Mouse (Mus musculus) urinary bladder, postnatal 36 days (tissue): ENCODE results near the gene Prdm10.

ENCODE experiments used
- DNase-seq, 2 experiments: peaks; one replicate each; pipeline ENCODE4 v3.0.0; 2022; ENCODE audit warnings: low spot score in 2 of 2, mixed read lengths in 1 of 2

Gene Prdm10

DNA sequence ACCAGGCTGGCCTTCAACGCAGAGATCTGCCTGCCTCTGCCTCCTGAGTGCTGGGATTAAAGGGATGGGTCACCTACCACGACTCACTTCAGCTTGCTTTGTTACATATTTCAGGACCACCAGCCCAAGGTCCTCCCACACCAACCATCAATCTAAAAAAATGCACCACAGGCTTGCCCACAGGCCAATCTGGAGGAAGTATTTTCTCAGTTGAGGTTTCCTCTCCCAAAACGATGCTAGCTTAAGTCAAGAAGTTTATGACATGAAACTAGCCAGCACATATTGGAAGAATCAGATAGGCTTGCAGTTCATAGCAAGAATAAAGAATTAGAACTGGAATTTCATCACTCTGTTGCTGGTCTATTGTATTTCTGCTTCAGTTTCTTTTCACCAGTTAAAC is 24.0 kb downstream of the Prdm10 start:
- DNase-seq, result no peak

DNA sequence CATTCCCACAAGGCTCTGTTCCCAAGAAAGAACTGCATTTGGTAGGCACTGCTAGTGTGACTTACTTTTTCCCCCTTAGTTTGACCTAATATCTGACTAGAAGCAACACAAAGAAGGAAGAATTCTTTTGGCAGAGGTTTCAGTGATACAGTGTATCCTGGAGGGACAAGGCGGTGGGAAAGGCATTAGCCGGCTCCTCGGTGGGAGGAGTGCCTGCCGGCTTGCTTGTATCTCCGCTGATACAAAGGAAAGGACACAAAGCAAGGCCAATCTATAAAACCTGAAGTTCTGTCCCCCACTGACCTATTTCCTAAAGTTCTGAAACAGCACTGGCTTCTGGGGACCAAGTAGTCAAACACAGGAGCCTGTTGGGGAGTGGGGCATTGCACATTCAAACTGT is 24.8 kb downstream of the Prdm10 start:
- no peak for DNase-seq

DNA sequence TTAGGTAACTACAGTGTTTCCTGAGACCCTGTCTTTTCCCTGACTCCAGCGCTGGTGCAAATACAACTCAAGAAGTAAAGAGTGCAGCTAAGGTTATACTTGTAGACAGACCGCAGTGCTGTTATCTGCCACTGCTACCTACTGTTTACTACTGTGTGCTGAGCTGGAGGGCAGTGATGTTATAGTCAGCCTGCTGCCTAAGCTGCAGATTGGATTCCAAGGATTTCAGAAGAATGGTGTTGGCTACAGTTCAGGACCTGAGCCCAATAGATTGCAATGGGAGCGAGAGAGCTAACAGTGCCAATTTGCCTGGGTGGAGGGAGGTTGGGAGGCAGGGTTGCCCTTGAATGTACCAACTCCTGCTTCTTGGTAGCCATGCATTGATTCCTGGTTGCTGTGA is 25.5 kb downstream of the Prdm10 start:
- DNase-seq, result no peak

DNA sequence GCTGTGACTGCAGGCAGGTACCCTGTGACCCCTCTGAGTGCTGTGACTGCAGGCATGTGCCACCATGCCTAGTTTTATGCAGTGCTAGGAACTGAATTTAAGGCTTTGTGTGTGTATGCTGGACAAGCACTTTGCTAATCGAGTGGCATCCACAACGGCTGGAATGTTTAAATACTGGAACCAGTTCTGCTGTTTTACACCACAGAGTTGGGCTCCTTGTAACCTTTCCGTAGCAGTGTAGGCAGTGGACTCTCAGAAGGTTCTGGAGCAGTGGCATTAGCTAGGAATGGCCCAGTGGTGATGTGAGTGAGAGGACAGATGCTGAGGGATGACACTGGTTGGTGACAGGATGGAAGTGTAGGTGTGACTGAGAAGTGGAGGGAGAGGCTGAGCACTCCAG is 26.9 kb downstream of the Prdm10 start:
- DNase-seq, result no peak

DNA sequence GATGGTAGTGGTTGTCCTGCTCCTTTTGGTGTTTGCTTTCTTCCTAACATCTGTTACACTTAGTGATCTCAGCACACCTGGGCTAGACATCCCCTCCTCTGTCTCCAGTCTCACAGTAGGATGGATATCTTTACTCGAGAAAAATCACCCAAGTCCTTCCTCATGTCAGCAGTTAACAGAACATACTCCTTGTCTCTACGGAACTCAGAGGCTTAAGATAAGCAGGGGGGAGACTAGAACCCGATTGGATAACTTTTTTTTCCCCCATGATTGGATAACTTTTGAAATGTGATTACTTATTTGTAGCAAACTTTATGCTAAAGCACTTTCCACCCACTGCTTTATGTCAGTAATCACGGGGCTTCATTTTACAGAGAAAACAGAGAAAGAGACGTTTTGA is 28.7 kb downstream of the Prdm10 start:
- no peak for DNase-seq

DNA sequence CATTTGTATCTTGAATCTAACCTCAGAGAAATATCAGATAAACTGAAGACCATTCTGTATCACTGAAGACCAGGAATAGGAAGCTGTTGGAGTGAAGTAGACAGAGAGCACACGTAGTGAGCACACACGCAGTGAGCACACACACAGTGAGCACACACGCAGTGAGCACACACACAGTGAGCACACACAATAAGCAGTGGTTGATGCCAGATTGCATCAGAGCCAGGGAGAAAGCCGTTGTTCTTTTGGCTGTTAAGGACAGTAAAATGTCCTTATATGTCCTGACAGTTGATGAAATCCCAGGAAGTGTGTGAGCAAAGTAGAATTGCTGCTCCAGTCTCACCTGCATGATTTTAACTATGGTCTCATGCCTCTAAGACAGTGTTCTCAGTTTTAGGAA is 30.3 kb downstream of the Prdm10 start:
- no peak for DNase-seq

DNA sequence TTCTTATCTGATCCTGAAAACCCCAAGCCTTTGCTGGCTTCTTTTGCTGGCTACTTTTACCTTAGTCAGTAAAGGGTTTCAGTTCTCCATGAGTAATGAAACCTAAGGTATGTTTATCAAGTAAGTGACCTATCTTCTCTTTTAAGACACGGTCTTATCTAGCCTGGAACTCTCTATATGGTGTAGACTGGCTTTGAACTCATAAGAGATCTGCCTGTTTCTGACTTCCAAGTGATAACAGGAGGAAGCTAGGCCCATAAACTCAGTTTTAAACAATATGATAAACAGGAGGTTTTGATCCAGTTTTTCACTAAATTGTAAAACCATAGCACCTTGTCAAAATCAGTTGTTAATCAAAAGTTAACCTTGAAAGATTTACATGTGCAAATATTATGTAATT is 33.5 kb downstream of the Prdm10 start:
- DNase-seq, result no peak

DNA sequence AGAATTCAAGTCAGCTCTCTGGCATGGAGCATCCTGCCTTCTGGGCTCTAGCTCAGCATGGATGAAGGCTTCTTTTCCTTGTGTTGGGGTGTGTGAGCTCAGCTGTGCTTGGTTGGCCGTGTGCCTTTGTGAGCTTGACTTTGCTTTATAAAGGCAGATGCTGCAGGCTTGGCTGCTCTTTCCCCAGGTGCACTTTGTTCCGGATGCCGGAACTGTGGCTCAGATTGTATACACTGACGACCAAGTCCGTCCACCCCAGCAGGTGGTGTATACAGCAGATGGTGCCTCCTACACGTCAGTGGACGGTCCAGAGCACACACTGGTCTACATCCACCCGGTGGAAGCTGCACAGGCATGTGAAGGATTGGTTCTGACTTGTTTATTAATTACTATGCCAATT is 35.6 kb downstream of the Prdm10 start:
- DNase-seq, result no peak

DNA sequence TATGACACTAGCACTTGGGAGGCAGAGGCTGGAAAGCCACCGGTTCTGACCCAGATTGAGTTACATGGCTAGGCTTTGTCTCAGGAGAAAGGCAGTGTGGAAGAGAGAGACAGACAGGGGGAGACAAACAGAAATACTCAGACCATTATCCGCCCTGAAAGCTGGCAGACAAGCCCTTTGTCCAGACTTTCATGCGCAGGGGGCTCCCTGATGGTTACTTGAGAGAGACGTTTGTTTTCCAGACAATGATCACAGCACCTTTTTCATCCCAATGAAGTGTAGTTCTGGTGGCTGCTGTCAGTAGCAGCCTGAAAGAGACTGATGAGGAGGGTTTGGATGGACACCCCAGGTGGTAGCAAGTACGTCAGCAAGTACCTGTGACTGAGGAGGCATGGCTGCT is 38.6 kb downstream of the Prdm10 start:
- DNase-seq, result no peak

DNA sequence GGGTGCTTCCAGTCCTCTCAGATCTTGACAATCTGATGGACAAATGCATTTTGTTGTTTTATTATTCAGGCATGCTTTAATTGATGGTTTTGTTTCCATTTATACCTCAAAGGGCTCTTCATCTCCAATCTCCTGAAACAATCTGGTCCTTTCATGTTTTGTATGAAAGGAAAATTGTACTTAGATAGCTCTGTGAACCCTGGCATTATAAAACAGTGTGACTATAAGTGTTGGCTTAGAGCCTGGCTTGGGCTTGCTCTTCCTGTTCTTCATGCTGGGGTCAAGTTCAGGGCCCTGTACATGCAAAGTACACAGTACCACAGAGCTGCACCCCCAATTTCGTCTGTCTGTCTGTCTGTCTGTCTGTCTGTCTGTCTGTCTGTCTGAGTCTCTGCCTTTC is 40.4 kb downstream of the Prdm10 start:
- peak in 1 of 2 experiments; percentile 38 for DNase-seq

DNA sequence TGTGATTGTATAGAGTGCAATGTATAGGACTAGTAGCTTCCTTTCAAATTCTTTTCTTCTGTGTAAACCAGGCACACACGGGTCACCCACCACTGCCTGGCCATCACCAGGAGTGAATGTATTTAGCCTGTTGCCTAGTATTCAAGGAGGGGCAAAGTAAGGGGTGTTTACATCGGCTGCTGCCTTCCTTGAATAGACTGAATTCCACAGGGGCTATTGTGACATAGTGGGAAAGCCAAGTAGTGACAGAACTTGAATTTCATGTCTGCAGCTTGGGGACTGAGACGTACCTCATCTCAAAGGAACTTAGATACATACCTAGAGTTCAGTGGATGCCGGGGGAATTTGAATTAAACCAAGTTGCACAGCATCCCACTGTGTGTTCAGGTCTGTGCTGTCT is 41.2 kb downstream of the Prdm10 start:
- DNase-seq, result no peak

DNA sequence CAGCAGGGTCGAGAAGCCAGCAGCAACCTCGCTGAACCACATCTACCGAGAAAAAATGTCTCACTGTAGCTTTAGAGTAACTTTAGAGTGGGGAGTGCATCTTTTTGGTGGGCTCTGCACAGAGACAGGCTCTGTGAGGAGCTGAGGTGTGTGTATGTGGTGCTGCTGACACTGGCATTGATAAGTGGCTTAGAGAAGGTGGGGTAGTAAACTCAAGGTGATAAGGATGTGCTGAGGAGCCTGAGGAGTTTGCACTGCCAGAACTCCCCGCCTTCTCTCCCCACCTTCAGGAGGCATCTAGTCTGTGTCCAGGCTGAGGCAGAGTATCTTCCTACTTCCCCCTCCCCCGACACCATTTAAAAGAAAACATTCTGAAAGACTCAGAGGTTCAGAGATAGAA is 41.8 kb downstream of the Prdm10 start:
- no peak for DNase-seq

DNA sequence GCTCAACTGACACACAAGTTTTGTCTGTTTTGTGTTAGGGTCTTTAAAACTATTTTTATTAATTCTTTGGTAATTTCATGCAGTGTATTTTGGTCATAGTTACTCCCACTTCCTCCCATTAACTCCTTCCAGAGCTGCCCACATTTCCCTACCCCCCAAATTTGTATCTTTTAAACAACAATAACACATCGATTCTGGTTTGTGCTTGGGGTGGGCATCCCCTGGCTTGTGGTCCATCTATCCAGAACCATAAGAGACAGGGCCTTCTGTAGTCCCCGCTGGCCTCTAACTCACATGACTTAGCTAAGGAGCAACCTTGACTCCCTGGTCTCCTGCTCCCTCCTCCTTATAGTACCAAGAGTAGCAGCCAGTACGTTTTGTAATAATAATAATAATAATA is 50.5 kb downstream of the Prdm10 start:
- no peak for DNase-seq

DNA sequence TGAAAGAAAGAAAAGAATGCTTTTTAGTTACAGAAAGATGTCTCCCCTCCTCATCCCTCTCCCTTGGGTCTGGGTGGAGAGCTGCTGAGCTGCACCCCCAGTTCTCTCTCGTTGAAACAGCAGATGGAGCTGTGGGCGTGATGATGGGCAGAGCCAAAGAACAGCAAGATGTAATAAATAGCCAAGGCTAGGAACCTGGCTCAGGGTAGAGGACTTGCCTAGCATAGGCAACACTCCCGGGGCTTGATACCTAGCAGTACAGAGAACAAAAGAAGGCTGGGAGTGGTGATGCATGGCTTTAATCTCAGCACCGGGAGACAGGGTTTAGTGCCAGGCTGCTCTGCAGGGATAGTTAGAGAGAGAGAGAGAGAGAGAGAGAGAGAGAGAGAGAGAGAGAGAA is 50.9 kb downstream of the Prdm10 start:
- DNase-seq, result no peak

DNA sequence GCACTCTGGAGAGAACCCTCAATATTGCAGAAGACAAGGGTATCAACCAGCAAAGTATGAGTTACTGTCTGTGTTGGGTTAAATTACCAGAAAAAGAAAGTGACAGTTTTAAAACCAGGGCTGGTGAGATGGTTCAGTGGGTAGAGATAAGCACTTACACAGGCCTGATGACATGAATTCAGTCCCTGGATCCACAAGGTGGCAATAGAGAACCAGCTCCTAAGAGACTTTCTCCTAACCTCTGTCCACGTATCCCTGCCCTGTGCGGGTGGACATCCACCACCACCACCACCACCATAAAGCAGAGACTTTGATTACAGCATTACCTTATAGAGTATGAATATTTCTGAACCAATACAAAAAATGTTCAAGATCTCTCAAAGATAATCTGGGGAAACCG is 51.6 kb downstream of the Prdm10 start:
- no peak for DNase-seq

DNA sequence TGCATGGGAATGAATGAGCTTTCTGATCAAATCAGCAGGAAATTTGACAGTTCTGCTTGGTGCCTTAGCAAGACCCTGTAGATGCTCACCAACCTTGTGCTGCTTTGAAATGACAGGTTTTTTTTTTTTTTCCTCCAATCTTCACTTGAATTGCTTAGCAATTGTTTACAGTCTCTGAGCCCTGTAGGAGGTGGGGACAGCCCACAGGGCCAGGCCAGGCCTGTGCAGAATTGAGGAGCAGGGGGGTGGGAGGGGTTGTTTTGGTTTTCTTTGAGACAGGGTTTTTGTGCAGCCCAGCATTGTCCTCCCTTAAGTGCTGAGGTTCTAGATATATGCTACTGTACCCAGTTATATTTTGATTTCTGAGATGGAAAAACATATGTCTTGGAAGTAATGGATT is 52.5 kb downstream of the Prdm10 start:
- no peak for DNase-seq

DNA sequence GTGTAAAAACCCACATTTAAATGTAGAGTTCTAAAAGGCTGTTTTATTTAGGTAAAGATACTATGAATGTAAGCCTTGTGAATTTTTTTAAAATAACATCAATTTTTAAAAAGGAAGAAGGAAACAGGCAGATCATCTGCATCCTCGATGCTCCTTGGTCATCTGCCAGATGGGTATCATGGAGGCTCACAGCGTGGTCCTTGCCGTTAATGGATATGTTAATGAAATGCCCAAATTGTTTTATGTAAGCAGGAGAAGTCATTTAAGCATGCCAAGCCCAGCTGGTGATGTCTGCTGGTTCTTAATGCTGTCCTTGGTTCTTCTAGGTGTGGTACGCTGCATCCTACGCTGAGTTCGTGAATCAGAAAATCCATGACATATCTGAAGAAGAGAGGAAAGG is 54.7 kb downstream of the Prdm10 start:
- DNase-seq, result no peak

DNA sequence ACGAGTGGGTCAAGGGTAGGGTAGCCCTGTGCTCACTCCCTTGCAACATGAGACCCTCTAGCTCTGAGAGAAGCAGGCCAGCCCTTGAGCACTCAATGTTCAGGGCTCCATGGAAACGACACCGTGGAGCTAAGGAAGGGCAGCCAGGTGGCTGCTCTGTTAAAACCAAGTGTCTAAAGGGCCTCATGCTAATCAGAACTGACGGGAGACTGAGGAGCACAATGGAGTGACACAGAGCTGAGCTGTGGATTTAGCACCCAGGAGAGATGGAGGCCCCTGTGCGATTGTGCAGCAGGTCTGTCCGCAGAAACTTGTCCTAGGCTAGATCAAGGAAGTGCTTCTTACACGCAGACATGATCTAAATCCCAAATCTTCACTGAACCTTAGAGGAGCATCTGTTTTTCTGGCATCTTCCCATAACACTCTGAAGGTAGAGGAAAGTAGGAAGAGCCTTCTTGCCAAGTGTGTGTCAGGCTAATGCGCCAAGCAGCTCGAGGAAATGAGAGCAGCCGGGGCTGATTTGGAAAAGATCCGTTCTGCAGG is 64.0 kb downstream of the Prdm10 start:
- DNase-seq, result no peak

DNA sequence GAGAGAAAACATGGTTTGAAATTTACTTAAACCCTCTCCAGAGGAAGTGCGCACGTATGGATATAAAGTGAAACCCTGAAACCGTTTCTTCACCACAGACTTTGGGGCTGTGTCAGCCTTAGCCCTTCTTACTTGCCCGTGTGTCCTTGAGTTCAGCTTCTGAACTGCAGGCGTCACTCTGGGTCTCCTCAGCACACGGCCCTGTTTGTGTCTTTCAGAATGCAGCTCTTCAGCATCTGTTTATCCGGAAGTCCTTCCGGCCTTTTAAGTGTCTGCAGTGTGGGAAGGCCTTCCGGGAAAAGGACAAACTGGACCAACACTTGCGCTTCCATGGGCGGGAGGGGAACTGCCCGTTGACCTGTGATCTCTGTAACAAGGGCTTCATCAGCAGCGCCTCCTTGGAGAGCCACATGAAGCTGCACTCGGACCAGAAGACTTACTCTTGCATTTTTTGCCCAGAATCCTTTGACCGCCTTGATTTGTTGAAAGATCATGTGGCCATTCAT is 66.3 kb downstream of the Prdm10 start:
- no peak for DNase-seq

DNA sequence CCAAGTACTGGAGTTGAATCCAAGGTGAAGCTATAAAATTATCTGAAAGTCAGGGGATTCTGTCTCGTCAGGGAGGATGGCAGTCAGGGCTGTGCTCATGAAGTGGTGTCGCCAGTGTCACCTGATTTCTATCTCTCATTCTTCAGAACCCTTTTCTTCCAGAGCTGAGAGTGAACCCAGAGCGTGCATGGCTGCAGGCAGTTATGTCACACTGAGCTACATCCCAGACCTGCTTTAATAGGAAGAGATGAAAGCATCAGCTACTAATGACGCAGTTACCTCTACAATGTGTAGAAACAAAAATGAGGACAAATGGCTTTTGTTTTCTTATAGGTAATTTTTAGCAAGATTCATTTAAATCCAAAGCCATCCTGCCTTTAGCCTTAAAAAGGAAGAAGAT is 68.1 kb downstream of the Prdm10 start:
- no peak for DNase-seq

DNA sequence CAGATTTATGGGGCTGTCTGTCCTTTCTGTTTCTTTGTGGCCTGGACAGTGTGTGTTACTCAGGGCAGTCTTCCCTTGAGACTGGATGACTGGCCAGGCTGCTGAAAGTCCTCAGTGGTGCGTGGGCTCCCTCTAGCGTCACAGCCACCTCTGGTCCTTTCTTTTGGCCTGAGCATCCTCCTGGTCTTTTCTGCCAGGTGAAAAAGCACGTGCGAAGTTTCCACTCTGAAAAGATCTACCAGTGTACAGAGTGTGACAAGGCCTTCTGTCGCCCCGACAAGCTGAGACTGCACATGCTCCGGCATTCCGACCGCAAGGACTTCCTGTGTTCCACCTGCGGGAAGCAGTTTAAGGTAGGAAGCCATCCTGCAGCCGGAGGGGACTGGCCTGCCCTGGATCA is 68.6 kb downstream of the Prdm10 start:
- DNase-seq, result peak; percentile 71 to 73

DNA sequence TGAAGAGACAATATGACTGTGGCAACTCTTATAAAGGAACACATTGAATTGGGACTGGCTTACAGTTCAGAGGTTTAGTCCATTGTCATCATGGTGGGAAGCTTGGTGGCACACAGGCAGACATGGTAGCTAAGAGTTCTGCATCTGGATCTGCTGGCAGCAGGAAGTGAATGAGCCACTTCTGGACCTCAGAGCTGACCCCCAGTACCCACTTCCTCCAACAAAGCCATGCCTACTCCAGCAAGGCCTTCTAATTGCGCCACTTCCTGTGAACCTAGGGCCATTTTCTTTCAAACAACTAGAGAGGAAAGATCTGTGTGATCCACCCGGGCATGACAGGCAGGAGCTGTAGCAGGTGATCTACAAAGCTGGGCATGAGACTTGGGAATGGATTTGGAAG is 72.4 kb downstream of the Prdm10 start:
- no peak for DNase-seq

DNA sequence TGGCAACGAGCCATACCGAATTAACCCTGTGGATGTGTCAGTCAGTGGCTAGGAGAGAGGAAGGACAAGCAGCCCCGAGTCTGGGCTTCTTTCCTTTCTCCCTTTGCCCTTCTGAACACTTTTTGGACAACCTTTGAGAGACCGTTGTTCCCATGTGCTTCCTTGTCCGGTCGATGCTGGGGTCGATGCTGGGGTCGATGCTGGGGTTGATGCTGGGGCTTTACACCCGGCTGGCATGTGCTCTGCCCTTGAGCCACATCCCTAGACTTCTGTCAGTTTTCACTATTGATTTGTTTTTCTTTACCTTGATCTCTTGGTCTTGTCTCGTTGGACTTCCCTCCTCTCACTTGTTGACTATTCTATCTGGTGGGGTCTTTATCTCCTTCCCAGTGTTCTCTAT is 73.2 kb downstream of the Prdm10 start:
- DNase-seq, result no peak

DNA sequence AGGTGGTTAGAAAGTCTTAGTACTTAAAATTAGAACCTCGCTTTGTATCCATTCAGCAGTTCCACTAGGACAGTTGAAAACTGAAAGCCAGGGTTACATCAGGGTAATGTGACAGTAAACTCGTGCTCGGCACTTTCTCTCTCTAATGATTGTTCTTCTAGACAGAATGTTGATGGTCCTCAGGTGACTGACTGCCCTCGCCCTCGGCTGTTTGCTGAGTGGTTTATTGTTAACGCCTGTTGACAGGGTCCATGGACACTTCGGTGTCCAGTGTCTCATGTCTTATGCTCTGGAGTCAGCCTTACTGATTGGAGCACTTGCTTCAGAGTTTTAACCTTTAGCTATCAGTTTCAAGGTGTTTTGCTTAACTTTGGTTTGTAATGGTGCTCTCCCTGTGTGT is 73.7 kb downstream of the Prdm10 start:
- DNase-seq, result no peak
